Mouse (Mus musculus) hematopoietic stem cell, adult 5-6 weeks (primary cell): ENCODE data around the gene Slfn3. TPM values are rescaled to one million over a fixed set of nuclear protein-coding genes. Genes with fewer than 3 reads are reported as not detected.
"Not testable (repeated sequence)": the region's sequence is repeated elsewhere in the genome, so short reads cannot be mapped to it uniquely, and the experiment has no call there.

ENCODE experiments used
- ATAC-seq, 2 experiments: fragments of 125-278 bp in 1 of 2; replicated peaks in 1 of 2; 2 replicates each; pipeline ENCODE4 v1.8.0; 2016 to 2017; ENCODE audit warnings: inconsistent platforms in 2 of 2, mild to moderate bottlenecking in 2 of 2, moderate number of reproducible peaks in 2 of 2, low read depth in 1 of 2, moderate TSS enrichment in 1 of 2; ENCODE audit not compliant: low FRiP score in 2 of 2, poor library complexity in 2 of 2, severe bottlenecking in 2 of 2, insufficient read depth in 1 of 2, low TSS enrichment in 1 of 2
- total RNA-seq: library from RNA; stranded (forward); fragments of 172-1452, 232-1000 nt; gene quantifications from 2 replicates; pipeline ENCODE4 v1.2.3, GENCODE M21; 2017

Gene Slfn3
- total RNA-seq, 1 experiment from 2014 or later: 32.5 TPM

GRCm38 (mm10) chr11:83239811-83240210, 48.7 kb downstream of the Slfn3 start:
- ATAC-seq: no peak

- ATAC-seq: not testable (repeated sequence)
These were observed 66.1 kb downstream of the Slfn3 start for GRCm38 (mm10) chr11:83257211-83257610.

GRCm38 (mm10) chr11:83262673-83263072, 71.5 kb downstream of the Slfn3 start:
- no peak for ATAC-seq

- peak in 1 of 2 experiments; percentile 58; a peak in 1 of 4 replicates for ATAC-seq
These were observed 72.0 kb downstream of the Slfn3 start for GRCm38 (mm10) chr11:83263146-83263545.

Other genes with a start within 250 kb of the Slfn3 start
- gene Slfn5, start 240.0 kb upstream of the Slfn3 start, total RNA-seq: 14.1 and 30.8 TPM in 2 replicates
- gene Slfn9, start 199.5 kb upstream of the Slfn3 start, total RNA-seq: 50.1 and 52.5 TPM in 2 replicates
- gene Slfn8, start 170.5 kb upstream of the Slfn3 start, total RNA-seq: 44.3 and 56.4 TPM in 2 replicates
- gene Slfn2, start 126.2 kb upstream of the Slfn3 start, total RNA-seq: 37.2 and 65.0 TPM in 2 replicates
- gene Slfn1, start 74.5 kb upstream of the Slfn3 start, total RNA-seq: 13.5 and 24.0 TPM in 2 replicates
- gene Slfn4, start 16.1 kb upstream of the Slfn3 start, total RNA-seq: 13.2 and 31.0 TPM in 2 replicates
- gene Slfn14, start 95.4 kb downstream of the Slfn3 start, total RNA-seq: not detected in 2 replicates
- gene Ap2b1, start 107.7 kb downstream of the Slfn3 start, total RNA-seq: 57.6 and 58.0 TPM in 2 replicates
- 10.3 and 10.4 TPM in 2 replicates for gene Pex12, start 111.3 kb downstream of the Slfn3 start, total RNA-seq
- gene Rasl10b, start 217.8 kb downstream of the Slfn3 start, total RNA-seq: not detected in 2 replicates
- gene Gas2l2, start 238.1 kb downstream of the Slfn3 start, total RNA-seq: not detected in 2 replicates
- 10.5 and 17.7 TPM in 2 replicates for gene 1700020L24Rik, start 246.3 kb downstream of the Slfn3 start, total RNA-seq